Mouse (Mus musculus) retina, postnatal 7 days (tissue): ENCODE data around the gene Gstt2.

Experiments
- DNase-seq: peaks from one replicate; pipeline ENCODE4 v3.0.0-alpha.2; 2012; ENCODE audit warnings: low read depth, low spot score

Gstt2 gene

DNA sequence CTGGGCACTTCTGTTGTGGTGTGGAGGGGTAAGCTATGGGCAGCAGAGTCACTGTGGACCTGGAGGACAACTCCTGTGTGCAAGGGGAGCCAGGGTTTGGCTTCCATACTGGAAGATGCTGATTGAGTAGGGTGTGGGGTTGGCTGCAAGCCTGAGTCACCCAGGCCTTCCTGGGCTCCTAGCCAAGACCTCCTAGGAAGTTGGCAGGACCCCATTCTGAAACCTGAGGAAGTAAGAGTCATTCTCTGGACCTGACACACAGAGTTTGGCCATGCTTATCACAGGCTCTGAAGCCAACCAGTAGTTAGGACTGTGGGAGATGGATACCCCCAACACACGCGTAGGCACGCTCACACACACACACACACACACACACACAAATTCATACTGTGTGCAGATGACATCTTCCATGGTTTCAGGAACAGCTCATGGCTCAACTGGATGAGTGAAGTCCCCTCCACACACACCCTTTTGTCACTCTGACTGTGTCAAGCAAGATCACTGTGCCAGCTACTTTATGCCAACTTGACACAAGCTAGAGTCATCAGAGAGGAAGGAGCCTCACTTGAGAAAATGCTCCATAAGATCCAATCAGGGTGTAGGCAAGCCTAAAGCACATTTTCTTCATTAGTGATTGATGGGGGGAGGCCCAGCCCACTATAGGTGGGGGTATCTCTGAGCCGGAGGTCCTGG, 9.4 kb downstream of the Gstt2 start:
- DNase-seq: no peak

DNA sequence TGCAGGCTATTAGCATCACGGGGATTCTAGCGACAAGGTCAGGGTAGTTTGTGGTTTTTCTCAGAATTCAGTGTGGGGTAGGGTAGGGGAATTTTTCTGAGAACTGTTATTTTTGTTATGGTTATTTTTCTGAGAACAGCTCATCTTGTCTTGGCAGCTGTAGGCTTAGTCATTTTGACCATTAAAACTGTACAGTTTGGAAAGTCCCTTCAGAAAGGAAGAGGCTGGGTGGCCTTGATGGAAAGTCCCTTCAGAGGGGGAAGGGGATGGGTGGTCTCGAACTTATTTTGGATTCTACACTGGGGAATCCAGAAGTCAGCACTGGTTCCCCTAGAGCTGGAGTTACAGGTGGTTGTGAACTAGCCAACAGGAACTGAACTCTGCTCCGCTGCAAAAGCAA, 12.7 kb downstream of the Gstt2 start:
- no peak for DNase-seq

DNA sequence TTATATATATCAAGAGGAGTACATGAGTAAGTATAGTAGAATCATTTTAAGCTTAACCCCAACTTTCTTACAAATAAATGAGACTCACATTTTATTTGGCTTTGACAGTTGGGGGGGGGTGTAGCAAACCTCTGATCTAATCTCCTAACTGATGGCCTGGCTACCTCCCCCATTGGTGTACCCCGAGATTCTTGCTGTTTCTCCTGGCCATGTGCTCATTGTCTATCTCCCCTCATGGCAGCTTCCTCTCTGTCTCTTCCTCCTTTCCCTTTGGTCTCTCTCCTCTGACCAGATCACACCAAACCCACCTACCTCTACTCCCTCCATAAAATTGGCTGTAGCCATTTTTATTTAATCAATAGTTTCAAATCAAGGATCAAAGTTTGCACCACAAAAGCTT, 13.4 kb downstream of the Gstt2 start:
- no peak for DNase-seq

DNA sequence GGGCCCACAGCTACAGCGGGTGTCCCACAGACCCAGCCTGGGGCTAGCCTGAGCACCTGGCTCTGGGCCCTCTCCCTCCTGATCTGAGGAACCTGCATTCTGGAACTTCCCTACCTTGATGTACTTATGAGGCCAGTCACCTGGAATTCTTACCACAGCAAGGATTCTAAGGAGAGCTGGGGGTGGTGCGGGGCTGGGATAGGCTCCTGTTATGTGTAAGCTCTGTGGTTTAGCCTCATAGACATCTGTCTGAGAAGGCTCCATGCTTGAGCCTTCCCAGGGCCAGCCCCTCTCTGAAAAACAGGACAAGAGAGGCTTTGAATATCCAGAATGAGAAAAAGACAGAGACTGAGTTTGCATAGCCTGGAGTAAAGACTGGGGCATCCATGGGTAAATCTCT, 14.8 kb downstream of the Gstt2 start, which contains the start of gene Gstt4:
Gstt4 (minus strand) TSS at position 101 of the 400 bp plus-strand sequence.
- no peak for DNase-seq

GRCm38 (mm10) chr10:75819882-75820281, 17.3 kb downstream of the Gstt2 start:
- no peak for DNase-seq

DNA sequence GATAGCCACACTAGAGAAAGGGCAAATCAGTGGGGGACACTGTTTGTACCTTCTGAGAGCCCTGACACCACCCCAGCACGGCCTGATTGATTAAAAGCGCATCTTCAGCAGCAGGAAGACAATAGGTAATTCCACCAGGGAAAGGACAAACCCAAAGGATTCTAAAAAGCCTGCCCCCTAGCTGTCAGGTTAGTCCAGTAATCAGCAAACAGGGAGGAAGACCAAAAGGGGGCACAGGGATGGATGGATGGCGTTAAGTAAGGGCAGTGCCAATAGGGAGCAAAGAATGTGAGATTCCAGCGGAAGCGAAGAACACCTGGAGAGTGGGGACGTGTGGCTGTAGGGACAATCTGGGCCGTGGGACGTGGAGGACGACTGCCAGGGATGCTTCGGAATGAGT, 18.6 kb downstream of the Gstt2 start:
- no peak for DNase-seq

DNA sequence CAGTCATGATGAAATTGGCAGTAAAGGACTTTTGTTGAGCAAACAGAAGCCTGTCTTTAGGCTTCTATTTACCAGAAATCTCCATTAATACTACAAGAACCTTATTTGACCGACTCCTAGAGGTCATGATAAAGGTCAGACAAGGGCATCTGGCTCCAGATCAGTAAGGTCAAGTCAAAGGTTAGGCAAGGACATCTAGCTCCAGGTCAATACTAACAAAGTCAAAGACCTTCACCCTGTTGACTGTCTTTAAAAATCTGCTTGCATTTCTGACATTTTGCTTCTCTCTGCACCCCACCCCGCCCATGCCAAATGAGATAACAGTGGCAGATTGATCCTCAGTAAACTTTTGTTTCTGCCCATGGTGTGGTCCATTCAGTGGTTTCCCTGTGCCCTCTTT, 33.0 kb downstream of the Gstt2 start:
- DNase-seq: no peak

GRCm38 (mm10) chr10:75798176-75798696, 39.0 kb downstream of the Gstt2 start, which contains the start of gene Gstt1:
Gene Gstt1 (minus strand): TSS chr10:75798584.
- DNase-seq: no peak

GRCm38 (mm10) chr10:75797619-75798175, 39.5 kb downstream of the Gstt2 start:
- no peak for DNase-seq

DNA sequence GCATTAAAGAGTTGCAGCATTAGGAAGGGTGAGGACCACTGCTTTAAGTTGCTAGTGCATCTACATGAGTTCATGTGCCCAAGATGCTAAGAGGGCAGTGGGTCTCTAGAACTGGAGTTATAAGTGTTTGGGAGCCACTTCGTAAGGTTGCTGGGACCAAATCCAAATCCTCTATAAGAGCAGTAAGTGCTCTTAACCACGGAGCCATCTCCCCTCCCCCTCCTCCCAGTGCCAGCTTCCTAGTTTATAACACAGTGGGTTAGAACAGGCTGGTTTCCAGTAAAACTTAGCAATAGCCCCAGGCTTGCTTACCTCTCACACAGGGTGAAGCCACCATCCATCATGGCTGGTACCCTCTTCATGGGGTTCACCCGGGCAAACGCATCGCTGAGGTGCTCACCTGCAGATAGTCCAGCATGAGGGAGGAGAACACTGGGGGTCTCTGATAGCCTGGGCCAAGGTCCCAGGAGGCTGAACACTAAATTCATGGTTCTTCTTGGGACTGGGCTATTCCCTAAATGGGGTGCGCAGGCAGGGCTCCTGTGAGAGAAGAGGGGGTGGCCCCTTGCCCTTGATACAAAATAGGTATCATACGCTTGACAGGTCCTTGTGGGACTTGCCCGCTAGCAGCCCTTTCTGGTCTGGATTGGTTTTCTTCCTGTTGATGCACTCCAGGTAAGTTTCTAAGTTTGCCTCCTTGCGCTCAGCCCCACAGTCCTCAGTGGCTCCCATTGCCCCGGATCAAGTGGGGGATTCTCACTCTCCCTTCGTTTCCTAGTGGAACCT, 40.3 kb downstream of the Gstt2 start:
- no peak for DNase-seq

DNA sequence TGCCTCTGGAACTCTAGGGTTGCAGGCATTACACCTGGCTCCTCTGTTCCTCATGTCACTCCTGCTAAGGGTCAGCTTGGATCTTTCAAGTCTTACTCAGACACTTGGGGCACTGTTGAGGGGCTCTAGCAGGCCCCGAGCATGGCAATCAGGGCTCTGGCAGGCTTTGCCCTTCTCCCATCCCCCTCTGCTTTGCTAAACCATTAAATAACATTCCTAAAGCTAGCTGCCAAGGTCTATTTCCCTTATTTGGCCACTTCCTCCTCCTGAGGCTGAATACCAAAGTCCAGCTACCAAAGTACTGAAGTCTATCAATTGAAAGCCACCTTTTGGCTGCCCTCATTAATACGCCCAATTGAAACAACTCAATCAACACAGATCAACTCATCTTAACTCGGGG, 42.3 kb downstream of the Gstt2 start:
- DNase-seq: no peak

DNA sequence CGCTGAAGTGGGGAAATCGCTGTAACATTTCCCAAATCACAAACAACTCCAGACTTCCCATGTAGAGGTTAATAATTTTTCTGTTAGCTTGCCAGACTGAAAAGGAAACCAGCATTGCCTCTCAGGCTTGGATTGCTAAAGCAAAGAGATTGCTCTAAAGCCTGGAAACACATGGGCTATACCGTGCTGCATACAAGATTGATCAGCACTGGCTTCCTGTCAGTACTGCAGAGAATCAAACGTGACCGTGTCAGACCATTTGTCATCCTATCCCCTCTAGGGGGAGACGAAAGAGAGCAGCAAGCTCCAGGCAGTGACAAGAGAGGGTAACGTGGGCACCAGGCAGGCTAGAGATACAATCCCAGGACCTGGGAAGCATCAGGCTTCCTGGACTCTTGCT, 46.5 kb downstream of the Gstt2 start:
- DNase-seq: no peak

DNA sequence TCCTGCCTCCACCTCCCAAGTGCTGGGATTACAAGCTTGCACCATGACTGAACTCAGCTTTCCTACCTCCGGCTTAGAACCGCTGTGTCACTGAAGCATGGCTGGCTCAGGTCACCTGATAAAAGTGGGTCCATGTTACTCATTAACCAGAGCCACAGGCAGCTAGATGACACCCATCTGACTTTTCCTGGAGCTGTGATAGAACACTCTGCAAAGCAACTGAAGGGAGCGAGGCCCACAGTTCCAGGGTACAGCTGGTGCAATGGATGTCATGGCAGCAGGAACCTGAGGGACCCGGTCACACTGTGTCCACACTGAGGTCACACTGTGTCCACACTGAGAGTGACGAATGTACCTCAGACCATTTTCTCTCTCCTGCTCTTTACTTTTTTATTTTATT, 47.4 kb downstream of the Gstt2 start:
- DNase-seq: no peak

DNA sequence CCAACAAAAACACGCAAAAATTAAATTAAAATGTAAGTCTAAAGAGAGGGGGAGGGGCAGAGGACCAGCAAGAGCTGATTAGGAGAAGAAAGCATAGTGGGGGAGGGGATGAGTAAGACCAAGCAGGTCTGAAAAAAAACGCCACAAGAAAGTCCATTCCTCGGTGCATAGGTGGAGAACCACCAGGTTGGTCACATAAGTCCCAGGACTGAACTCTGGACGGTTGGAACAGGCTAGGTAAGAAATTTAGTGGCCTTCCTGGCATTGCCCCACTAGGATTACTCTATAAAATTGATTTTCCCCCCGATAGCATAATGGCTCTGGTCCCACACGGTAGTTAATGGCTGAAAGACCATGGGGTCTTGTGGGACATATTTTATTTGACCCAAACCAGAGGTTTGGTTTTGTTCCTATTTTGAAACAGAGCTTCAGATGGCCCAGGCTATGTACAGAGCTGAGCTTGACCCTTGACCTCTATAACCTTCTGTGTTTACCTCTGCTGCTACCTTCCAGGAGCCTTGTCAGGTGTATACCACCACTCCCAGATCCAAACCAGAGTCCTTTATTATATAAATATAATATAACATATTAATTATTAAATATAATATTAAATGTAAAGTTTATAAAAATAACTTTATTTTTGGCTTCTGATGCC, 48.0 kb downstream of the Gstt2 start:
- no peak for DNase-seq

DNA sequence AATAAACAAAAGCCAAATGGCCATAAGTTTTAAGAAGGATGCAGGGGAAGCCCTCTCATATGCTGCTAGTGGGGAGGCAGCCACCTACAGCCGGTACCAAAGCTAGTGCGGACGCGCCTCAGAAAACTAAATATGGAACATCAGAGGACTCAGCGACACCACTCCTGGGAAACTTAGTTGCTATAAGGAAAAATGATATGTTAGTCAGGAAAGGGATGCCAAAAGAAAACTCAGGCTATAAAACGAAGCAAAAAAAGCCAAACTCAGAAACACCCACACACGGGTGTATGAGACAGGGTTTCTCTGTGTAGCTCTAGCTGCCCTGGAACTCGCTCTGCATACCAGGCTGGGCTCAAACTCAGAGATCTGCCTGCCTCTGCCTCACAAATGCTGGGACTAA, 48.9 kb downstream of the Gstt2 start:
- DNase-seq: no peak

DNA sequence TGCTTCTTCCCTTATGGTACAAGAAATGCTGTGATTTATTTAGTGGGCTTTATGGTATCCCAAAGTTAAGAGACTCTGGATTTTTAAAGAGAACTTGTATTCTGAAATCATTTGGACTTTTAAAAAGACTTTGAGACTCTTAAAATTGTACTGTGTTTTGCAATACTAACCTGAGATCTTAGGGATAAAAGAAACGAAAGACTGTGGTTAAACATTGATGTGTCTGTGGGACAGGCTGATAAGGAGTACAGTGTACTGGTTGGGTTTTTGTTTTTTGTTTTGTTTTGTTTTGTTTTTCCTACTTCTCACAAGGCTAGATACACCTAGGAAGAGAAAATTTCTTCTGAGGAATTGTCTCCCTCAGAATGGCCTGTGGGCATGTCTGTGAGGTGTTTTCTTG, 51.8 kb downstream of the Gstt2 start:
- DNase-seq: no peak
